Mouse (Mus musculus): ENCODE measurements around the gene Gab2. TPM values are rescaled to one million over a fixed set of nuclear protein-coding genes. Genes with fewer than 3 reads are reported as not detected.

Gab2 gene
- polyA plus RNA-seq, 1 experiment from 2014 or later: 12.1 TPM

GRCm38 (mm10) chr7:97303614-97304013 lies 222.2 kb downstream of the Gab2 start:
- no peak for ATAC-seq (ENCODE audit: low FRiP score, low TSS enrichment)
- Histone ChIP-seq H3K27ac (ENCODE audit: low read depth, low read length) (no peak overlapping the region), H3K4me1 (ENCODE audit: control insufficient read depth, insufficient read depth, low read length) (no peaks in the 10 kb centered on the region), H3K4me2 (replicated peaks; ENCODE audit: low read depth, low read length) (no peak overlapping the region), H3K9me3 (ENCODE audit: control insufficient read depth, low read length) (0 out of 2 replicates have a peak, but pooled peaks cover 4% of the 10 kb centered on the region), H3K36me3 (ENCODE audit: control insufficient read depth, insufficient read depth, low read length) (peaks cover 80% of the 10 kb centered on the region), H3K27me3 (ENCODE audit: control insufficient read depth, insufficient read depth, low read length) (no peaks in the 10 kb centered on the region), H3K4me3 (ENCODE audit: low read length) (no peak overlapping the region), H3K9ac (ENCODE audit: low read depth, low read length) (no peak overlapping the region)
- 77% methylated on average over 2 of the region's 2 CpGs for WGBS

- Histone ChIP-seq H3K4me3 (ENCODE audit: low read length) (no peak overlapping the region), H3K27me3 (ENCODE audit: control insufficient read depth, insufficient read depth, low read length) (no peaks in the 10 kb centered on the region), H3K36me3 (ENCODE audit: control insufficient read depth, insufficient read depth, low read length) (peaks cover 83% of the 10 kb centered on the region), H3K9me3 (ENCODE audit: control insufficient read depth, low read length) (0 out of 2 replicates have a peak, but pooled peaks cover 4% of the 10 kb centered on the region), H3K4me2 (replicated peaks; ENCODE audit: low read depth, low read length) (no peak overlapping the region), H3K27ac (ENCODE audit: low read depth, low read length) (no peak overlapping the region), H3K4me1 (ENCODE audit: control insufficient read depth, insufficient read depth, low read length) (no peaks in the 10 kb centered on the region), H3K9ac (ENCODE audit: low read depth, low read length) (no peak overlapping the region)
- no peak for ATAC-seq (ENCODE audit: low FRiP score, low TSS enrichment)
Observed at GRCm38 (mm10) chr7:97304471-97304870, 223.1 kb downstream of the Gab2 start.

- Histone ChIP-seq H3K27me3 (ENCODE audit: control insufficient read depth, insufficient read depth, low read length) (no peaks in the 10 kb centered on the region), H3K27ac (ENCODE audit: low read depth, low read length) (no peak overlapping the region), H3K9me3 (ENCODE audit: control insufficient read depth, low read length) (0 out of 2 replicates have a peak, but pooled peaks cover 4% of the 10 kb centered on the region), H3K4me3 (ENCODE audit: low read length) (no peak overlapping the region), H3K4me1 (ENCODE audit: control insufficient read depth, insufficient read depth, low read length) (no peaks in the 10 kb centered on the region), H3K9ac (ENCODE audit: low read depth, low read length) (no peak overlapping the region), H3K36me3 (ENCODE audit: control insufficient read depth, insufficient read depth, low read length) (peaks cover 82% of the 10 kb centered on the region), H3K4me2 (replicated peaks; ENCODE audit: low read depth, low read length) (no peak overlapping the region)
- 93% methylated on average over 4 of the region's 4 CpGs for WGBS
- ATAC-seq (ENCODE audit: low FRiP score, low TSS enrichment): no peak
Observed at GRCm38 (mm10) chr7:97305206-97305605, 223.8 kb downstream of the Gab2 start.

- Histone ChIP-seq H3K4me2 (replicated peaks; ENCODE audit: low read depth, low read length) (no peak overlapping the region), H3K4me1 (ENCODE audit: control insufficient read depth, insufficient read depth, low read length) (no peaks in the 10 kb centered on the region), H3K9me3 (ENCODE audit: control insufficient read depth, low read length) (0 out of 2 replicates have a peak, but pooled peaks cover 4% of the 10 kb centered on the region), H3K4me3 (ENCODE audit: low read length) (no peak overlapping the region), H3K36me3 (ENCODE audit: control insufficient read depth, insufficient read depth, low read length) (peaks cover 81% of the 10 kb centered on the region), H3K9ac (ENCODE audit: low read depth, low read length) (no peak overlapping the region), H3K27ac (ENCODE audit: low read depth, low read length) (no peak overlapping the region), H3K27me3 (ENCODE audit: control insufficient read depth, insufficient read depth, low read length) (no peaks in the 10 kb centered on the region)
- ATAC-seq (ENCODE audit: low FRiP score, low TSS enrichment): no peak
- WGBS: 87% methylated on average over 2 of the region's 2 CpGs
Observed at GRCm38 (mm10) chr7:97306813-97307212, 225.4 kb downstream of the Gab2 start.

GRCm38 (mm10) chr7:97307546-97307945 lies 226.2 kb downstream of the Gab2 start:
- H3K27me3 ChIP-seq (ENCODE audit: control insufficient read depth, insufficient read depth, low read length): no peaks in the 10 kb centered on the region
- peaks cover 75% of the 10 kb centered on the region for H3K36me3 ChIP-seq (ENCODE audit: control insufficient read depth, insufficient read depth, low read length)
- H3K9ac ChIP-seq (ENCODE audit: low read depth, low read length): no peak overlapping the region
- no peak overlapping the region for H3K4me3 ChIP-seq (ENCODE audit: low read length)
- 0 out of 2 replicates have a peak, but pooled peaks cover 4% of the 10 kb centered on the region for H3K9me3 ChIP-seq (ENCODE audit: control insufficient read depth, low read length)
- ATAC-seq (ENCODE audit: low FRiP score, low TSS enrichment): no peak
- no peaks in the 10 kb centered on the region for H3K4me1 ChIP-seq (ENCODE audit: control insufficient read depth, insufficient read depth, low read length)
- WGBS: 92% methylated on average over 1 of the region's 1 CpGs
- no peak overlapping the region for H3K27ac ChIP-seq (ENCODE audit: low read depth, low read length)
- no peak overlapping the region for H3K4me2 ChIP-seq (replicated peaks; ENCODE audit: low read depth, low read length)

- H3K36me3 ChIP-seq (ENCODE audit: control insufficient read depth, insufficient read depth, low read length): peaks cover 53% of the 10 kb centered on the region
- H3K9me3 ChIP-seq (ENCODE audit: control insufficient read depth, low read length): 0 out of 2 replicates have a peak, but pooled peaks cover 4% of the 10 kb centered on the region
- 82% methylated on average over 4 of the region's 4 CpGs for WGBS
- H3K4me2 ChIP-seq (replicated peaks; ENCODE audit: low read depth, low read length): no peak overlapping the region
- ATAC-seq (ENCODE audit: low FRiP score, low TSS enrichment): no peak
- no peak overlapping the region for H3K27ac ChIP-seq (ENCODE audit: low read depth, low read length)
- H3K4me3 ChIP-seq (ENCODE audit: low read length): no peak overlapping the region
- H3K9ac ChIP-seq (ENCODE audit: low read depth, low read length): no peak overlapping the region
- H3K27me3 ChIP-seq (ENCODE audit: control insufficient read depth, insufficient read depth, low read length): no peaks in the 10 kb centered on the region
- H3K4me1 ChIP-seq (ENCODE audit: control insufficient read depth, insufficient read depth, low read length): no peaks in the 10 kb centered on the region
Observed at GRCm38 (mm10) chr7:97309461-97310340, 228.3 kb downstream of the Gab2 start.

- no peaks in the 10 kb centered on the region for H3K27me3 ChIP-seq (ENCODE audit: control insufficient read depth, insufficient read depth, low read length)
- H3K4me1 ChIP-seq (ENCODE audit: control insufficient read depth, insufficient read depth, low read length): no peaks in the 10 kb centered on the region
- no peak overlapping the region for H3K4me3 ChIP-seq (ENCODE audit: low read length)
- ATAC-seq (ENCODE audit: low FRiP score, low TSS enrichment): no peak
- H3K9me3 ChIP-seq (ENCODE audit: control insufficient read depth, low read length): 0 out of 2 replicates have a peak, but pooled peaks cover 4% of the 10 kb centered on the region
- H3K36me3 ChIP-seq (ENCODE audit: control insufficient read depth, insufficient read depth, low read length): peaks cover 47% of the 10 kb centered on the region
- H3K27ac ChIP-seq (ENCODE audit: low read depth, low read length): no peak overlapping the region
- no peak overlapping the region for H3K9ac ChIP-seq (ENCODE audit: low read depth, low read length)
- 95% methylated on average over 3 of the region's 3 CpGs for WGBS
- no peak overlapping the region for H3K4me2 ChIP-seq (replicated peaks; ENCODE audit: low read depth, low read length)
Observed at GRCm38 (mm10) chr7:97310341-97310635, 228.9 kb downstream of the Gab2 start.

GRCm38 (mm10) chr7:97311620-97312019 lies 230.2 kb downstream of the Gab2 start:
- H3K27ac ChIP-seq (ENCODE audit: low read depth, low read length): no peak overlapping the region
- H3K4me2 ChIP-seq (replicated peaks; ENCODE audit: low read depth, low read length): no peak overlapping the region
- peaks cover 39% of the 10 kb centered on the region for H3K36me3 ChIP-seq (ENCODE audit: control insufficient read depth, insufficient read depth, low read length)
- H3K27me3 ChIP-seq (ENCODE audit: control insufficient read depth, insufficient read depth, low read length): no peaks in the 10 kb centered on the region
- 94% methylated on average over 14 of the region's 14 CpGs for WGBS
- no peak overlapping the region for H3K4me3 ChIP-seq (ENCODE audit: low read length)
- no peak overlapping the region for H3K9ac ChIP-seq (ENCODE audit: low read depth, low read length)
- H3K9me3 ChIP-seq (ENCODE audit: control insufficient read depth, low read length): 0 out of 2 replicates have a peak, but pooled peaks cover 4% of the 10 kb centered on the region
- ATAC-seq (ENCODE audit: low FRiP score, low TSS enrichment): no peak
- H3K4me1 ChIP-seq (ENCODE audit: control insufficient read depth, insufficient read depth, low read length): no peaks in the 10 kb centered on the region

GRCm38 (mm10) chr7:97312196-97312595 lies 230.8 kb downstream of the Gab2 start:
- Histone ChIP-seq H3K4me3 (ENCODE audit: low read length) (no peak overlapping the region), H3K9me3 (ENCODE audit: control insufficient read depth, low read length) (0 out of 2 replicates have a peak, but pooled peaks cover 4% of the 10 kb centered on the region), H3K27ac (ENCODE audit: low read depth, low read length) (no peak overlapping the region), H3K4me1 (ENCODE audit: control insufficient read depth, insufficient read depth, low read length) (no peaks in the 10 kb centered on the region), H3K9ac (ENCODE audit: low read depth, low read length) (no peak overlapping the region), H3K27me3 (ENCODE audit: control insufficient read depth, insufficient read depth, low read length) (no peaks in the 10 kb centered on the region), H3K4me2 (replicated peaks; ENCODE audit: low read depth, low read length) (no peak overlapping the region), H3K36me3 (ENCODE audit: control insufficient read depth, insufficient read depth, low read length) (peaks cover 33% of the 10 kb centered on the region; the same call in 1 of the 2 replicates)
- 94% methylated on average over 17 of the region's 17 CpGs for WGBS
- ATAC-seq (ENCODE audit: low FRiP score, low TSS enrichment): no peak
